Mouse (Mus musculus) heart, postnatal 36 days (tissue): ENCODE results near the gene AC124502.3. TPM values are rescaled to one million over a fixed set of nuclear protein-coding genes. Genes with fewer than 3 reads are reported as not detected.
"Not testable (repeated sequence)": the region's sequence is repeated elsewhere in the genome, so short reads cannot be mapped to it uniquely, and the experiment has no call there.

Experiments
- DNase-seq, 2 experiments: peaks; one replicate each; pipeline ENCODE4 v3.0.0; 2021 to 2022
- intact Hi-C: fragments of 180-260 bp; cut with DNase I; formaldehyde crosslinking; loops from one replicate; pipeline ENCODE4 v1.15.1; 2025
- total RNA-seq, 2 experiments: library from RNA; stranded (reverse); gene quantifications; 2 replicates each; pipeline ENCODE4 v1.2.3; 2021

The AC124502.3 gene
- total RNA-seq = 1 to 10 TPM; 1.4 to 3.9 TPM

DNA sequence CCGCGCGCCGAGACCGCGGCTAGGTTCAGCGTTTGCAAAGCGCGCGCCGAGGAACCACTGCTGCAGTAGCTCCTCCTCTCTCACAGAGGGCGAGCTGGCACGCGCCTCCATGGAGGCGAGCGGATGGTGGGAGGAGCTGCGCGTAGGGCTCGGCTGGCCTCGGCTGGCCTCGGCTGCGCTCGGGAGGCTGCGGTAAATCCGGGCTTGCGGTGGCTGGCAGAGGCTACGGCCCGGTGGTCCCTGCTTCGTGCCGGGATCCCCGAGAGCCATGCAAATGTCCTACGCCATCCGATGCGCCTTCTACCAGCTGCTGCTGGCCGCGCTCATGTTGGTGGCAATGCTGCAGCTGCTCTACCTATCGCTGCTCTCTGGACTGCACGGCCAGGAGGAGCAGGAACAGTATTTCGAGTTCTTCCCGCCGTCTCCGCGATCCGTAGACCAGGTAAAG is at the start of gene AC124502.3, which contains the start of gene B4gat1:
TSS of gene AC124502.3 (plus strand) at position 183 of the 448 bp plus-strand sequence.
TSS of gene B4gat1 (plus strand) at position 118 of the 448 bp plus-strand sequence.
- peak; percentile 87 to 89 for DNase-seq
- intact Hi-C loops = no loop called here

GRCm38 (mm10) chr19:4989013-4989412 is 49.7 kb upstream of the AC124502.3 start:
- DNase-seq = peak; percentile 93 to 98

DNA sequence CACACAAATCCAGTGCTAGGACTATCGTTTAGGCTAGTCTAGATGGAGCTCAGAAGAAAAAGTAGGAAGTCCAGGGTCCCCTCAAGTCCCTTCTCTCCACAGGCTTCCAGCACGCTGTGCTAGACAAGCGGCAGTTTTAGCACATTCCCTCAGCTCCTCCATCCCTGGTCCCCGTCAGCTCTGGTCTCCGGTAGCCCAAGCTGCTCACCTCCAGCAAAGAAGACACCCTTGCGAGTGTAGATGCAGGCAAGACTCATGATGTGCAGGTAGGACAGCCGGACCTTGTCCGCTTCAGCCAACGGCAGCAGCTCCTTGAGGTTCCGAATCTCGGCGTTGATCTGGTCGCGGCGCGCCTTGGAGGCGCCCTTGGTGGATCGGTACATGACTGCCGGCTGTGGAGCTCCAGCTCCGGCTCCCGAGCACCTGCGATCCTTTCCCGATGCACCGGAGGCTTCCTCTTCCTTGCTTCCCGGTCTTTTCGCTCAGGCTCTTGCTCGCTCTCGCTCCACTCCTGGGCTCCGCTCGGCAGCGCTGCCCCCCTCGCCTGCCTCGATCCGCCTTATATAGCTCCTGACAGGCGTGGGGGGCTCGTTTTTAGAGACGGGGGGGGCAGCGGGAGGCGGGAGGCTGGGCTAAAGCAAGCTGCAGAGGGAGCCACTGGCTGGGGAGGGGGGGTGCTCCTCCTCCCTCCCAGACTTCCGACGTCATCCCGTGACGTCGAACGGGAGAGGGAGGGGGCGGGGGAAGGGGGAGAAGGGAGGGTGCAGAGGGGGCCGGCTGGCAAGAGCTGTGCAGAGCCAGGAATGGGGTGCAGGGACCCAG is 49.0 kb upstream of the AC124502.3 start:
- no peak for DNase-seq
- intact Hi-C loops = loop anchor here (10.0 kb wide), 1 partner anchor 495 kb away; the partner anchor contains the start of gene 2010003K11Rik

More at GRCm38 (mm10) chr19:4989013-4989412, 49.7 kb upstream of the AC124502.3 start:
- intact Hi-C loops = no loop called here

DNA sequence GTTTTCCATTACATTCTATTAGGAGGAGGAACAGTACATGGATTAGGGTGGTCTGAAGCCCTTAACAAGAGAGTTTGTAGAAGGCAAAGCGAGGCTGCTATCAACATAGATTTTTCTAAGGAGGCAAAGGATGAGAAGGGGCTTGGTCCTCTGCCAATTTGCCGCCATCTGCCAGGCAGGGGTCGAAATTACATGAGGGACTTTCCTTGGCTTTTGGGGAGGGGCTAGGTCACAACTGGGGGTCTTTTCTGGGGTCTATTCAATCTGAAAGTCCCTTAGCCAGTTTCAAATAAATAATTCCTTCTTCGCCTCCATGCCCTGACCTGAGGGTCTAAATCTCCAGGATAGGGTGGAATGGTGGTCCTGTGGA is 48.5 kb upstream of the AC124502.3 start, which contains the start of gene Npas4:
TSS of gene Npas4 (minus strand) at position 61 of the 370 bp plus-strand sequence.
- DNase-seq = no peak
- intact Hi-C loops = loop anchor here (10.0 kb wide), 1 partner anchor 495 kb away; the partner anchor contains the start of gene 2010003K11Rik

- intact Hi-C loops = loop anchor here (10.0 kb wide), 1 partner anchor 496 kb away; the partner anchor contains the start of gene 2010003K11Rik
- no peak for DNase-seq
These were observed 48.0 kb upstream of the AC124502.3 start for GRCm38 (mm10) chr19:4990716-4991115.

GRCm38 (mm10) chr19:4992371-4992770 is 46.3 kb upstream of the AC124502.3 start:
- intact Hi-C loops = loop anchor here (10.0 kb wide), 1 partner anchor 498 kb away; the partner anchor contains the start of gene 2010003K11Rik
- no peak for DNase-seq

DNA sequence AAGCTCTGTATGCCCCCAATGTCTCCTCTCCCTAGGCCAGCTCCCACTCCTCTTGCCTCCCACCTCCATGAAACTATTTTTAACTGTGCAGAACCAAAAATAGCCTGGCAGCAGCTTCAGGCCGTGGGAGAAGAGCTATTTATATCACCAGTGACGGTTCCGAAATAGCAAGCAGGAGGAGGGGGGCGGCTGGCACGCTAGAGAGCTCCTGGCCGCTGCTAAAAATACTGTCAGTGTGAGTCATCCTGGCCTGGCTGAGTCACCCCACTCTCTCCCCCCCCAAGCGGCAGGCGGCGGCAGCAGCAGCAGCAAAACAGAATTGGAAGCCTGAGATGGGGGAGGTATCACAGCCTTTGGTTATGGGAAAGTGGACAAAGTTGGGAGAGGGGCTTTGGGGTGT is 45.8 kb upstream of the AC124502.3 start:
- intact Hi-C loops = loop anchor here (1.0 to 10.0 kb wide), 2 partner anchors 8 to 498 kb away; partner anchors contain the start of gene 2010003K11Rik
- peak; percentile 55 to 60 for DNase-seq

DNA sequence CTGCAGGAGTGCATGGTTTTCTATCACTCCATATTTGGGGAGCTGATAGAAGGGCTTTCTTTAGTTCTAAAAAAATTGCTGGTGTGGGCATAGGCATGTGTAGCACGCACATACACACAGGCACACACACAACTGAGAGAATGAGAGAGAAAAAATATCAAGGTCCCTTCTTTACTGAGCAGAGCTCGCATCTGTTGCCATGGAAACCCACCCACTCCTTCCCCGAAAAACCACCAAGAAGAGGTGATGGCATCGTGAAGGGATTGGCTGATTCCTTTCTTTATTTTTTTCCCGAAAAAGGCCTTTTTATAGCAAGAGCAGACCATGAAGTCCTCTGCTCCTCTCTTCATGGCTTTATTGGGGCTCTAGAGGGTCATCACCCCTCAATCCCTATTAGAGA is 44.6 kb upstream of the AC124502.3 start:
- no peak for DNase-seq
- intact Hi-C loops = loop anchor here (10.0 kb wide), 1 partner anchor 499 kb away; the partner anchor contains the start of gene 2010003K11Rik

DNA sequence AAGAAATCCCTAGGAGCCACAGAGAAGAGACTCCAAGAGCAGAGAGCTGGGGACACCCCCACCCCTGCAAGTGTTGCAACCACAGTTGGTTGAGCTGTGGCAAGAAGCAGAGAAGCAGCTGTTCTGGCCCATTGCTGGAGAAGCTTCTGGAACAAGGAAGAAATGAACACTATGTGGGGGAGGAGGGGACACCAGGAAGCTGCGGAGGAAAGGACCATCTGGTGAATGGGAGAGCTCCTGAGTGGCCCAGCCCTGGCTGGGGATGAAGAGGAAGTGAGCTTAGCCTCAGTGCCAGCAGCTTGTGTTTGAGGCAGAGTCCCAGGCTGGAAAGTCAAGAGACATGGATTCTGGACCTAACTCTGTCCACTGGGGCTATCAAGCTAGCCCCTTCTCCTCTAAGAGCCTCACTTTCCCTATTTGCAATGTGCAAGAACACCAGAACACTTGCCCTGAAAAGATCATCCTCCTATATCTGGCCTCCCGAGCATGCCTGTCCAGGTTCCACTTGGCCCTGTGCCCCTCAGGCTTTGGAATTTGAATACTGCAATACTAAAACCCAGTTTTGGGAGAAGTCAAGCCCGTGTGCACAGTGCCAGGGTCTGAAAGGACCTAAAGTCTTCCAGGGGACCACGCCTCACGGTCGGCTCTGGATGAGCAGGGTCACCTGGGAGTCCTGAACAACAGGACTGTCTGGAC is 39.1 kb upstream of the AC124502.3 start:
- intact Hi-C loops = loop anchor here (2.0 to 10.0 kb wide), 2 partner anchors 245 to 505 kb away; partner anchors contain the start of gene 2010003K11Rik
- DNase-seq = no peak

DNA sequence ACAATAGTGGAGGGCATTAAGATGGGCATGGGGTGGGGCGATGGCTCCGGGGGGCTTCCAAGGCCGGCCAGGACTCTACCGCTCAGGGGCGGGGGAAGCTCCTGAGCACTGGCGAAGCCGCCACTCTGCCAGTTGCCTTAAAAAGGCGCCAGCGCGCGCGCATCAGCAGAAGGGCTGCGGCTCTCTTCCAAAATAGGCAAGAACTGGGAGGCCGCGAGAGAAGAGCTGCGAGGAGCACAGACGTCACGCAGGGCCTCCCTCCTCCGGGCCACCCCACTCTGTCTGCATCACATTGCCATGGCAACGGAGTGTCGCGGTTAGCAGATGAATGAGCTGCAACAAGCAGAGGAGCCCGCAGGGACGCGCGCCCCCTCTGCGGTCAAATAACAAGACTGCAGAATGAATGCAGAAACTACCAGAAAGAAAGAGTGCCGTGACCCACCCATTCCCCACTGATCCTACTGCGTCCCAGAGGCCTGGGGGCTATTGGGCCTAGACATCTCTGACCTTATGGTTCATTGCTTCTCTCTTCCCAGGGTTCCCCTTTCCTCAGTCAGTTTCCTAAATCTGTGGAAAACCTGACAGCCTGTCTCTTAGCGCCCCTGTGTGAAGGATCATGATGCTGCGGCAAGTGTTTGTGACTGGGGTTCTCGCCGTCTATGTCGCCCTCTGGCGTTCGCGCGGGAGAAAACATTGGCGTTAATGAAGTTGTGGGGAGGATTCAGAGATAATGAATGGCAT is 36.9 kb upstream of the AC124502.3 start:
- intact Hi-C loops = loop anchor here (1.0 to 2.0 kb wide), 3 partner anchors 9 to 247 kb away; no protein-coding TSS in a partner anchor
- peak; percentile 75 to 81 for DNase-seq

DNA sequence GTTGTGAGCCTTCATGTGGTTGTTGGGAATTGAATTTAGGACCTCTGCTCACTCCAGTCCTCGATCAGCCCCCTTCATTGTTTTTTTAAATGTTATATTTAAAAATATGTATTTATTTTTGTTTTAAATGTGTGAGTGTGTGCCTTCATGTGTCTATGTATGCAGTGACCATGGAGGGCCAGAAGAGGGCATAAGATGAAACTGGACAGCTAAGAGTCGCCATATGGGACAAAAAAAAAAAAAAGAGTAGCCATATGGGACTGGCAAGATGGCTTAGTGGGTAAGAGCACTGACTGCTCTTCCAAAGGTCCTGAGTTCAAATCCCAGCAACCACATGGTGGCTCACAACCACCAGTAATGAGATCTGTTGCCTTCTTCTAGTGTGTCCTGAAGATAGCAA is 35.0 kb upstream of the AC124502.3 start:
- intact Hi-C loops = not testable (repeated sequence)

DNA sequence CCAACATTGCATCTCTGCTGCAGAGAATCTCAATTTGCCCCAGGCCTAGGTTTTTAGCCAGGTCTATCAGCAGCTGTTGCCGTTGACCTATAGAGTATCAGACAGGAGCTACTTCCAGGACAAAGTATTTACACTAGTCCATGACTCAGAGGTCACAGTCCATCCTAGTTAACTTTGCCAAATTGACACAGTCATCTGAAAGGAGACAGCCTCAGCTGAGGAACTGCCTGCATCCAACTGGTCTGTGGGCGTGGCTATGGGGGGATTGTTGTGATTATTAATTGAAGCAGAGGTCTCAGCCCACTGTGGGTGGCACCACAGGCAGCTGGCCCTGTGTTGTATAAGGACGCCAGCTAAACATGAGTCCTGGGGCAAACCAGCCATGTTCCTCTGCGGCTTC is 33.8 kb upstream of the AC124502.3 start:
- DNase-seq = no peak

More for the DNA sequence above, 35.0 kb upstream of the AC124502.3 start:
- not testable (repeated sequence) for DNase-seq

GRCm38 (mm10) chr19:5013138-5013537 is 25.6 kb upstream of the AC124502.3 start:
- no peak for DNase-seq
- intact Hi-C loops = no loop called here

More for the DNA sequence above, 33.8 kb upstream of the AC124502.3 start:
- intact Hi-C loops = no loop called here

GRCm38 (mm10) chr19:5014961-5015398 is 23.7 kb upstream of the AC124502.3 start:
- intact Hi-C loops = loop anchor here (1.0 kb wide), 1 partner anchor 58 kb away; no protein-coding TSS in a partner anchor
- DNase-seq = peak; percentile 22 to 28

GRCm38 (mm10) chr19:5016221-5016742 is 22.4 kb upstream of the AC124502.3 start:
- intact Hi-C loops = no loop called here
- DNase-seq = peak in 1 of 2 experiments; percentile 32

- intact Hi-C loops = no loop called here
These were observed 21.9 kb upstream of the AC124502.3 start for GRCm38 (mm10) chr19:5016782-5017181.

DNA sequence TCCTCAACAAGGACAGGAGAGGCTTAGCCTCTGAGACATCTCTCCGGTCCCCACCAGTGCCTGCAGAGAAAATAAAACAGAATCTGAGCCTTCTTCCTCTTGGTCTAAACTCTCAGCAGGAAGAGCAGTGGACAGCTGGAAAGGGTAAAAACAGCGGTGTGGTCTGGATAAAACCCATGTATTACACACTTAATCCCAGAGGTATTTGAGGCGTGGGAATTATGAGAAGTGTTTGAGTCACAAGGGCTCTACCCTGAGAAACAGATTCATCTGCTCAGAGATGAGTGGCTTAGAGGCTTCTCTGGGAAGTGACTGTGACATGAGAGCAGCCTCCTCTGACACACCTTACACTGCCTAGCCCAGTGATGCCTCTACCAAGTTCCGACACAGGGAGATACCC is 21.1 kb upstream of the AC124502.3 start:
- intact Hi-C loops = no loop called here
- no peak for DNase-seq

More at GRCm38 (mm10) chr19:5016782-5017181, 21.9 kb upstream of the AC124502.3 start:
- DNase-seq = peak; percentile 57 to 76

- intact Hi-C loops = no loop called here
- no peak for DNase-seq
These were observed 20.5 kb upstream of the AC124502.3 start for GRCm38 (mm10) chr19:5018191-5018590.

- intact Hi-C loops = no loop called here
- no peak for DNase-seq
These were observed 17.3 kb upstream of the AC124502.3 start for GRCm38 (mm10) chr19:5021416-5021815.
